Mouse (Mus musculus) hindbrain, embryonic 16.5 days (tissue): ENCODE measurements around the gene Cpt1b. TPM values are rescaled to one million over a fixed set of nuclear protein-coding genes. Genes with fewer than 3 reads are reported as not detected.
"Not testable (repeated sequence)": the region's sequence is repeated elsewhere in the genome, so short reads cannot be mapped to it uniquely, and the experiment has no call there.

Source experiments
- ATAC-seq: fragments of 200-750 bp; cut with Nextera tagmentation; 2 replicates; pipeline ENCODE4 v1.8.0; 2017; ENCODE audit warnings: moderate TSS enrichment, moderate library complexity
- H3K27ac ChIP-seq: fragments of 300-500 bp; sonication (generic); 2 replicates; pipeline ENCODE4 v1.5.1; 2014; ENCODE audit warnings: low read depth, mild to moderate bottlenecking, control low read depth, low read length, moderate library complexity
- H3K27me3 ChIP-seq: fragments of 300-500 bp; sonication (generic); replicated peaks from 2 replicates; pipeline ENCODE4 v1.6.1; 2014; ENCODE audit warnings: low read length; ENCODE audit not compliant: control insufficient read depth, insufficient read depth
- H3K36me3 ChIP-seq: fragments of 300-500 bp; sonication (generic); 2 replicates; pipeline ENCODE4 v1.6.1; 2014; ENCODE audit warnings: mild to moderate bottlenecking, low read length, moderate library complexity, mixed read lengths; ENCODE audit not compliant: control insufficient read depth, insufficient read depth
- H3K4me1 ChIP-seq: fragments of 300-500 bp; sonication (generic); 2 replicates; pipeline ENCODE4 v1.6.1; 2014; ENCODE audit warnings: low read depth, low read length; ENCODE audit not compliant: control insufficient read depth, insufficient read depth
- H3K4me2 ChIP-seq: fragments of 300-500 bp; sonication (generic); 2 replicates; pipeline ENCODE4 v1.6.1; 2014; ENCODE audit warnings: mild to moderate bottlenecking, low read length, control low read depth, moderate library complexity
- H3K4me3 ChIP-seq: fragments of 300-500 bp; sonication (generic); 2 replicates; pipeline ENCODE4 v1.5.1; 2014; ENCODE audit warnings: mild to moderate bottlenecking, low read length, control low read depth, moderate library complexity
- H3K9ac ChIP-seq: fragments of 300-500 bp; sonication (generic); 2 replicates; pipeline ENCODE4 v1.6.1; 2014; ENCODE audit warnings: low read depth, mild to moderate bottlenecking, control low read depth, low read length, moderate library complexity
- H3K9me3 ChIP-seq: fragments of 300-500 bp; sonication (generic); 2 replicates; pipeline ENCODE4 v1.6.1; 2014; ENCODE audit warnings: mild to moderate bottlenecking, low read length, moderate library complexity; ENCODE audit not compliant: control insufficient read depth
- WGBS: fragments of 180-500 bp; shearing (Covaris S2); extraction: QIAGEN DNeasy Blood & Tissue Kit; methylation state at CpG from one replicate; pipeline ENCODE4 v1.1.7; 2014; 5-methylcytosine and 5-hydroxymethylcytosine counted together
- polyA plus RNA-seq: library from polyadenylated mRNA; unstranded; fragments of >200 nt; fragmentation: Nextera tagmentation; extraction: Ambion mirVana; gene quantifications from 2 replicates; pipeline ENCODE4 v1.2.1, GENCODE M21; 2015

Gene Cpt1b
- polyA plus RNA-seq, 1 experiment from 2014 or later, result 0.60 TPM

- 37% methylated on average over 8 of the region's 8 CpGs for whole genome bisulfite sequencing
- H3K4me1 ChIP-seq, result no peaks in the 10 kb centered on the region
- no peak; the same call in 1 of the 2 replicates for ATAC-seq
- H3K36me3 ChIP-seq, result no peaks in the 10 kb centered on the region
- no peak overlapping the region for H3K4me2 ChIP-seq
- no peaks in the 10 kb centered on the region for H3K27me3 ChIP-seq
- no peaks in the 10 kb centered on the region for H3K9me3 ChIP-seq
- H3K9ac ChIP-seq, result no peak overlapping the region
- H3K4me3 ChIP-seq, result no peak overlapping the region
- no peak overlapping the region for H3K27ac ChIP-seq
These were observed 16.9 kb upstream of the Cpt1b start for GRCm38 (mm10) chr15:89442486-89443070.

GRCm38 (mm10) chr15:89435878-89436277, 10.2 kb upstream of the Cpt1b start:
- no peak overlapping the region for H3K27ac ChIP-seq
- H3K9ac ChIP-seq, result no peak overlapping the region
- no peaks in the 10 kb centered on the region for H3K27me3 ChIP-seq
- H3K4me2 ChIP-seq, result no peak overlapping the region
- WGBS, result 90% methylated on average over 5 of the region's 5 CpGs
- no peak overlapping the region for H3K4me3 ChIP-seq
- H3K36me3 ChIP-seq, result no peaks in the 10 kb centered on the region
- H3K9me3 ChIP-seq, result no peaks in the 10 kb centered on the region
- ATAC-seq, result no peak
- no peaks in the 10 kb centered on the region; the same call in 1 of the 2 replicates for H3K4me1 ChIP-seq

- Histone ChIP-seq H3K27me3 (no peaks in the 10 kb centered on the region), H3K9ac (no peak overlapping the region), H3K27ac (no peak overlapping the region), H3K36me3 (no peaks in the 10 kb centered on the region), H3K4me2 (no peak overlapping the region), H3K4me3 (no peak overlapping the region), H3K9me3 (no peaks in the 10 kb centered on the region), H3K4me1 (peaks cover 3% of the 10 kb centered on the region)
- no peak for ATAC-seq
- 85% methylated on average over 3 of the region's 3 CpGs for WGBS
These were observed 8.5 kb upstream of the Cpt1b start for GRCm38 (mm10) chr15:89434136-89434535.

GRCm38 (mm10) chr15:89432946-89433345, 7.3 kb upstream of the Cpt1b start:
- ATAC-seq, result no peak
- Histone ChIP-seq H3K4me3 (no peak overlapping the region), H3K4me2 (no peak overlapping the region), H3K9me3 (no peaks in the 10 kb centered on the region), H3K4me1 (peaks cover 11% of the 10 kb centered on the region), H3K27me3 (no peaks in the 10 kb centered on the region), H3K27ac (no peak overlapping the region), H3K36me3 (peaks cover under 1% of the 10 kb centered on the region; the same call in 1 of the 2 replicates), H3K9ac (no peak overlapping the region)
- WGBS, result 71% methylated on average over 4 of the region's 4 CpGs

- 96% methylated on average over 6 of the region's 6 CpGs for WGBS
- Histone ChIP-seq H3K9me3 (no peaks in the 10 kb centered on the region), H3K27me3 (no peaks in the 10 kb centered on the region), H3K4me2 (no peak overlapping the region), H3K27ac (no peak overlapping the region), H3K36me3 (peaks cover 3% of the 10 kb centered on the region; the same call in 1 of the 2 replicates), H3K9ac (no peak overlapping the region), H3K4me3 (no peak overlapping the region), H3K4me1 (peaks cover 11% of the 10 kb centered on the region)
- ATAC-seq, result no peak
These were observed 6.1 kb upstream of the Cpt1b start for GRCm38 (mm10) chr15:89431806-89432205.

- H3K9ac ChIP-seq, result no peak overlapping the region
- no peak overlapping the region for H3K4me2 ChIP-seq
- H3K27ac ChIP-seq, result no peak overlapping the region
- H3K9me3 ChIP-seq, result no peaks in the 10 kb centered on the region
- H3K4me3 ChIP-seq, result no peak overlapping the region
- H3K4me1 ChIP-seq, result peaks cover 11% of the 10 kb centered on the region
- no peaks in the 10 kb centered on the region for H3K27me3 ChIP-seq
- WGBS, result 87% methylated on average over 3 of the region's 3 CpGs
- H3K36me3 ChIP-seq, result peaks cover 8% of the 10 kb centered on the region
- ATAC-seq, result no peak
These were observed 5.6 kb upstream of the Cpt1b start for GRCm38 (mm10) chr15:89431271-89431670.

GRCm38 (mm10) chr15:89430771-89431170, 5.1 kb upstream of the Cpt1b start:
- peaks cover 11% of the 10 kb centered on the region for H3K4me1 ChIP-seq
- not testable (repeated sequence) for H3K4me3 ChIP-seq, ATAC-seq, H3K27me3 ChIP-seq, H3K27ac ChIP-seq, H3K9me3 ChIP-seq, H3K9ac ChIP-seq
- peak overlapping the region; percentile 95 for H3K4me2 ChIP-seq
- H3K36me3 ChIP-seq, result peaks cover 13% of the 10 kb centered on the region
- 91% methylated on average over 7 of the region's 9 CpGs for WGBS

GRCm38 (mm10) chr15:89430341-89430740, 4.7 kb upstream of the Cpt1b start:
- Histone ChIP-seq H3K27me3 (no peaks in the 10 kb centered on the region), H3K4me1 (peaks cover 11% of the 10 kb centered on the region), H3K36me3 (peaks cover 14% of the 10 kb centered on the region), H3K4me2 (peak overlapping the region; percentile 95), H3K4me3 (peak overlapping the region; percentile 68), H3K9me3 (no peaks in the 10 kb centered on the region), H3K9ac (peak overlapping the region; percentile 88), H3K27ac (peak overlapping the region; percentile 92)
- WGBS, result 42% methylated on average over 6 of the region's 6 CpGs
- no peak for ATAC-seq

- H3K27ac ChIP-seq, result peak within 1 kb of the TSS; percentile 92
- peak within 1 kb of the TSS; percentile 95 for H3K4me2 ChIP-seq
- H3K9me3 ChIP-seq, result no peaks in the 10 kb centered on the region
- H3K9ac ChIP-seq, result peak within 1 kb of the TSS; percentile 88
- peaks cover 14% of the 10 kb centered on the region for H3K36me3 ChIP-seq
- H3K4me3 ChIP-seq, result peak within 1 kb of the TSS; percentile 68
- H3K27me3 ChIP-seq, result no peaks in the 10 kb centered on the region
- WGBS, result under 1% methylated on average over 70 of the region's 70 CpGs
- peaks cover 11% of the 10 kb centered on the region for H3K4me1 ChIP-seq
- ATAC-seq, result peak; percentile 97
These were observed 3.9 kb upstream of the Cpt1b start, which contains the start of the genes C730034F03Rik, Gm44502 and Chkb for GRCm38 (mm10) chr15:89429352-89430221. Gene C730034F03Rik, plus strand, starts transcription at chr15:89429589. Gene Gm44502, minus strand, starts transcription at chr15:89429696. Gene Chkb, minus strand, starts transcription at chr15:89429908.
